Mouse (Mus musculus) gastrocnemius, postnatal 36 days (tissue): ENCODE measurements around the gene Vti1b. TPM values are rescaled to one million over a fixed set of nuclear protein-coding genes. Genes with fewer than 3 reads are reported as not detected.

Experiments used
- DNase-seq, 2 experiments: peaks; one replicate each; pipeline ENCODE4 v3.0.0; 2022
- intact Hi-C: fragments of 180-260 bp; cut with DNase I; formaldehyde crosslinking; loops from one replicate; pipeline ENCODE4 v1.15.1; 2025
- total RNA-seq, 2 experiments: library from RNA; stranded (reverse); gene quantifications; 2 replicates each; pipeline ENCODE4 v1.2.3; 2021

Vti1b gene
- total RNA-seq, 2 experiments from 2014 or later: 63.1 to 68.7 TPM

DNA sequence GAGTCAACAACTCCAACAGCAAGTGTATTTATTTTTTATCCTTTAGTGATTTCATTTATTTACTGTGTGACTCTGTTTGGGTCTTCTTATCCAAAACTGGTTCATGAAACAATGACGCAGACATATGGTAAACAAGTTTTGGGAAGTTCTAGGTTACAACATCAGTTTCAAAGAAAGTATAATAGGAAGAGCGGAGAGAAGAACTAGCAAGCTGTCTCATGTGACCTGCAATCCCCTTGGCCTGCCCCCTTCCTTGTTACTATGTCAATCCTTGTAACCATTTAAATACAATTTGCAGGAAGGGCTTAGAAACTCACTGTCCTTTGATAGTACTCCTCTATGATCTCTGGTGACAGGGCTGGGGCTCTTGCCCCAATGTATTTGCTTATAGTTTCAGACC, 31.7 kb downstream of the Vti1b start:
- intact Hi-C loops: no loop called here
- no peak for DNase-seq

DNA sequence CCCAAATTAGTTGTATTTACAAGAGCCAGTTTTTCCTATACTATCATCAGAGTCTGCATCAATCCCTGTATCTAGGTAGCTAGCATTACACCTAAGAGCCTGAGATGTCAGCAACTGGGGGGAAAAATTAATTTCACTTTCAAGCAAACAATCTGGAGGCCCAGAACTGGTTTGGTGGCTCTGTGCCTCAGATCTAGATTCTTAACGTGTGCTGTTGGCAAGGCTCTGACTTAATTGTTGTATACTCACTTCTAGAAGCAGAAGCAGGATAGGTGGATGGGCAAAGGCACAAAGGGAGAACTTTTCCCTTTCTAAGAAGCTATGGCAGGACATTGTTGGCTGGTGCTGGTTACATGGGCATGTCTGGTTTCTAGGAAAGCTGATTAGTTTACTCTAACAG, 33.0 kb downstream of the Vti1b start:
- intact Hi-C loops: no loop called here
- DNase-seq: no peak

DNA sequence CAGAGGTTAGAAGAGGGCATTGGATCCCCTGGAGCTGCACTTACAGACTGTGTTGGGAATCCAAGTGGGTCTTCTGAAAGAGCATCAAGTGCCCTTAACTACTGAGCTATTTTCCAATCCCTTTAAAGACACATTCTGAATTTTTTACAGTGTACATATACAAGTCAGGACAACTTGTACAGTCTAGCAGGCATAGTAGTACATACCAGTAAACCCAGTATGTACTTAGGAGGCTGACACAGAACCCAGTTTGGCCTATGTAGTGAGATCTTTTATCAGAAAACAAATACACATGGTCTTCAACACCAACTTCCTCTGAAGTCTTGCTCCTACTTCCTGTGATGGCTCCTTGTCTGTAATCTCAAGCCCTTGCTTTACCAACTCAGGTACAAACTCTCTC, 33.5 kb downstream of the Vti1b start:
- intact Hi-C loops: no loop called here
- no peak for DNase-seq

DNA sequence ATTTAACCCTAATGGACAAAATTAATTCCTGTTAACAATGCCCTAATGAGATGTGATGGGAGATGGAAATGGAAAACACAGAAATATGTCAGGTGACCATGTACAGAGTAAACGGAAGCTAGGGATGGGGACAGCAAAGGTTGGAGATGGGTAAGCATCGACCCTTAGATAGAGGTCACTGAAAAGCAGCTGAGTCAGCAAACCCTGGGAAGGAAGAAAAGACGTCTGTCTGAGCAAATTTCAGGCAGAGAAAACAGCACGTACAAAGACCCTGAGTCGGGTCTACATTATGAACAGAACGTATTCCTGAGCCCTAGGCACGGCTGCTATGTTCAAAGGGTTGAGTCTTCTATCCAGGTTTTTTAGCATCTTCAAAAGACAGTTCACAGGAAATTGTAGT, 35.5 kb downstream of the Vti1b start:
- intact Hi-C loops: loop anchor here (1.0 kb wide), 1 partner anchor 28 kb away; no protein-coding TSS in a partner anchor

DNA sequence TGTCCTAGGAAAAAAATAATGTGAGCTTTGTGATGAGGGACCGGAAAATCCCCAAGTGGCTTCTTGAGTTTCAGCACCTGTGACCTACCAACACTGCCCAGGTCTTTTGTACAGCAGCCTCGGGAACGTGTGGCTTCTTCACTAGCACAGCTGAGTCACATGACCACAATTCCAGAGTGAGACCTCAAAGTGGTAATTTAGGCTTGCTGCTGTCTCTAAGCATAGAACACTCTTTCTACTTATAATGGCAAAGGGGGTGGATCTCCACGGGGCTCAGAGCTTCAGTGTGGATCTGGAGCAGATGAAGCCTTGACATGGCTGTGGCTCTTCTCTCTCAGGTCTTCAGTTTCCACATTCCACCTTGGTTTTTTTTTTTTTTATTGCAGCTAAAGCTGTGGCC, 37.4 kb downstream of the Vti1b start:
- intact Hi-C loops: no loop called here
- DNase-seq: no peak

More for the DNA sequence above, 35.5 kb downstream of the Vti1b start:
- DNase-seq: no peak

DNA sequence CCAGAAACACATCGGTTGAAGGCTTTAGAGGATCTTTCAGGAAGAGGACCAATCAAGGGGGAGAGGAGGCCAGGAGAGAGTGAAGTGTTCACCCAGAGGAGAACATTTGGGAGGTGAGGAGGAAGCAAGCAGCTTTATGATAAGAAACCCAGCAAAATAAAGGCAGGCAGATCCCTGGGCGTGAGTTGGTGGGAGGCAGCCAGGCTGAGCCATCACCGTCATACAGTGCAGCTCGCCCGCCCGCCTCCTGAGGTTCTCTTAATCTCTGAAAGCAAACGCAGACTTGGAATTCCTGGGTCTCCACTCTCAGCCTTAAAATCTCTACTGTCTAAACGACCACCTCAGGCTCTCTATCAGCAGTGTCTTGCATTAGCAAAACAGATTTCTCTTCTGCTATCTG, 37.8 kb downstream of the Vti1b start:
- no peak for DNase-seq

DNA sequence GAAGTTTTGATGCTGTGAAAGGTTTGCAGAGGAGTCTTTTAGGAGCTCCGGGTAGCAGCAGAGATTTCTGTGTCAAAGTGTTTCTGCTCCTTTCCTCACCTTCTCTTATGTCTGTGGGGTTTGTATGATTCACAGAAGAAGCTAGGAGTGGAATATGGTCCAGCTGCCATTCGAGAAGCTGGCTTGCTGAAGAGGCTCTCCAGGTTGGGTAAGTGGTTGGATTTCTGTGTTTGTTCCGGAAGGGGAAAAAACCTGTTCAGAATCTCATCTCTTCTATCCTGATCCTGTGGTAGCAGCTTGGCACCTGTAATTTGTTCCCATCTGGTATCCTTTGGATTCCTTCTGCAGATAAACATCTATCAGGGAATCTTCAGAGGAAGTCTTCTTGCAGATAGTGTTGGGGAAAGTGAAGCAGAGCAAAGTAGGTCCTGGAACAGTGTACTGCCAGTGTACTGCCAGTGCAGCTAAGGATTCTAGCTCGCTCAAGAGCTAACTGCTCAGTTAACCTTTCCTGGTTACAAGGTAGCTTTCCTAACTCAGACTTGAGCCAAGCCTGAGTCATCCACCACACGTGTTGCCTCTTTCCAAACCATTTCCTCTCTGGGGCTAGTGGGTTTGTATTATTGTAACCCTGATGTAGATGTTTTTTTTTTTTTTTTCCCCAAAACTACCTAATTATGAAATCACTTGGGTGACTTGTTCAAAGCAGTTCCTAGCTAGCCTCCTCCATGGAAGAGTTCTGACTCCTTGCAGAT, 40.6 kb downstream of the Vti1b start:
- intact Hi-C loops: no loop called here
- DNase-seq: no peak

More for the DNA sequence above, 37.8 kb downstream of the Vti1b start:
- intact Hi-C loops: no loop called here

DNA sequence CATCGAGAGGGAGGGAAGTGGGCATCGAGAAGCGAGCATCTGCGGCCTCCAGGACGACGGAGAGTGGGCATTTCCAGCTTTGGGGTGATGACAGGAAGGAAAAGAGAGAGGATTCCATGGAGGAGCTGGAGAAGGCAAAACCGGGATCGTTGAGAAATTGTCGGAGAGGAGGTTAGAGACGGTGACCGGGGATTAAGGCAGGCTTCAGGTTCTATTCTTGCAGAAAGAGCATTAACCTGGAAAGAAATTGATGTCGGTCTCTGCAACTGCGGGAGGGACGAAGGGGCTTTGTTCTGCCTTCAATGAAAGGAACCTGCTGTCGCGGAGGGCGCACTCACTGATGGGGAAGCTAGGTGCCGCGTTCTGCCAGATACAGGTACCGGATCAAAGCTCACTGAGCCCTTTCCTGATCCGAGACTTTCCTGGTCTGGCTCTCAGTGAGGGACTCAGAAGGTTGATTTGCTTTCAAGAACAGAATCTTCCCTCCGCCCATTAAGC, 41.2 kb downstream of the Vti1b start:
- intact Hi-C loops: no loop called here
- DNase-seq: no peak

DNA sequence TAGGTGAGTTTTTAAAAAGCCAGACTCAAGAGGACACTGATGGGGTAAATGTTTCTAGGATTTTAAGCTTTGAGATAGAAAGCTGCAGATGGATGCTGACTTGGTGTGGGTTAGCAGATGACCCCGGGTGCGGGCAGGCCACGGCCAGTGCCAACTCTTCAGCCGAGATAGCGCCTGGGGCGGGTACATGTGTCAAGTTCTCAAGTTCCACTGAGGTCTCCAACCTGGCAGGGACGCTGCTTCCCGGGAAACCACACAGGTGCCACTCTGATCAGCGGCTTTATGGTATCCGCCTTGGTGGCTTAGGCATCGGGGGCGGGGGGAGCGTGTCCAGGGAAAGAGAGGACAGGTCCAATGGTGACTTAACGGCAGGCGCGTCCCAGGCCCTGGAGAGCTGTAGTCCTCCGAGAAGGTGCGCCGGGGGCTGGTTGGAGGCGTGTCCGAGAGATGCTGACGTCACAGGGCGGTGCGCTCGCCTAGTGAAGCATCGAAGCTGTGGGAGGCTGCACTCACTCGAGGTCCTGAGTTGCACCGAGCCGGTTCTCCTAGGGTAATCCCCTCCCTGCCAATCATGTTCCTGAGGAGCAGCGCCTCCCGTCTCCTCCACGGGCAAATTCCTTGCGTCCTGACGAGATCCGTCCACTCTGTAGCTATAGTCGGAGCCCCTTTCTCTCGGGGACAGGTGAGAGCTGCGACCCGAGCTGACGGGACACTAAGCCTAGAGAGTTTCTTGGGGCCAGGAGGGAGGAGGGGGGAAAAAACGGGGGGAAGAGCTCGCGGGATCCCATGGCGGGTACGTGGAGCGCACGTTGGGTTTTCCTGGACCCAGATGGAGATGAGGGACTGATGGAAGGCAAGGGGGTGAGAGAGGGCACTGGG, 41.9 kb downstream of the Vti1b start, which contains the start of gene Arg2:
Arg2 (plus strand) TSS at position 479 of the 879 bp plus-strand sequence.
- peak; percentile 20 for DNase-seq
- intact Hi-C loops: no loop called here

DNA sequence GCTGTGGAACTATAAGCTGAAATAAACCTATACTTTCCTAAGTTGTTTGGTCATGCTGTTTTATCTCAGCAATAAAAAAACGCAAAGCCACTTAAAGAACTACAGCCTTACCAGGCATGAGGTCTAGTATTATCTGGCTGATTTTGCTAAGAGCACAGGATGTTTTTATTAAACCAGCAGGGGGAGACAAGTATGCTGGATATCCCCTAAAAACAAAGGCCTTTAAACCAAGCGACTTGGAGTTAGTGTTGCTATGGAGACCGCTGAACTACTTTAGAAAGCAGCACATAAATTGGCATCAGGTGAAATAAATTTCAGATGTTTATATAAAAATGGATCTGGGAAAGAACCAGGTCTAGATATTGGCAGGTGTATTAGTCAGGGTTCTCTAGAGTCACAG, 49.6 kb downstream of the Vti1b start:
- intact Hi-C loops: no loop called here
- DNase-seq: no peak

DNA sequence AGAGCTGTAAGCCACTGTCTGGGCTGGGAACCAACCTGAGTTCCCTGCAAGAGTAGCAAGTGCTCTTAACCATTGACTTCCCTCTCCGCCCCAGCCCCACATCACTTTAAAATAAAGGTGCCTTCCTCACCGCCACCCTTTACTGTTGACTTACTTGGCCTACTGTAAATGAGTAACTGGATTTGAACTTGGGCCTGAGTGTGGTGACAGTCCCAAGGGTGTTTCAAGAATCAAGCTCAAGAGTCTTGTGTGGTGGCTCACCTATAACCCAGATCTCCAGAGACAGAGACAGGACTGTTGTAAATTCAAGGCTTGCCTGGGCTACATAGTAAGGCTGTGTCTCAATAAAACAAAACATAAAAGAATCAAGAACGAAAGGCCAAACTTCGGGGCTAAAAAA, 53.5 kb downstream of the Vti1b start:
- intact Hi-C loops: no loop called here

More for the DNA sequence above, 53.5 kb downstream of the Vti1b start:
- DNase-seq: no peak

Other genes with a start within 250 kb of the Vti1b start
- 10 to 100 TPM in 1 of 2 experiments, 1 to 10 TPM in 1; 7.0 to 10.4 TPM for gene Tmem229b, start 165.0 kb downstream of the Vti1b start, total RNA-seq
- 1 to 10 TPM; 1.1 to 1.3 TPM for gene Plekhh1, start 143.5 kb downstream of the Vti1b start, total RNA-seq
- gene Pigh, start 83.0 kb downstream of the Vti1b start, total RNA-seq: 1 to 10 TPM; 1.5 to 2.0 TPM
- gene Arg2, start 41.9 kb downstream of the Vti1b start, total RNA-seq: not detected
- gene Rdh11, start 19.6 kb upstream of the Vti1b start, total RNA-seq: 1 to 10 TPM; 1.8 to 2.1 TPM
- gene Rdh12, start 36.2 kb upstream of the Vti1b start, total RNA-seq: under 1 TPM; 0.20 to 0.49 TPM
- gene Zfyve26, start 123.6 kb upstream of the Vti1b start, total RNA-seq: 10 to 100 TPM; 13.4 to 14.8 TPM
- gene Rad51b, start 124.6 kb upstream of the Vti1b start, total RNA-seq: under 1 TPM in 1 of 2 experiments, not detected in 1; 0.23 TPM